Mouse (Mus musculus): ENCODE results near the gene Gprin1. TPM values are rescaled to one million over a fixed set of nuclear protein-coding genes. Genes with fewer than 3 reads are reported as not detected.

The Gprin1 gene
- total and polyA plus RNA-seq, 2 experiments from 2014 or later, result 39.0 to 213 TPM

GRCm38 (mm10) chr13:54760164-54760795, 10.6 kb upstream of the Gprin1 start:
- no peak for TF ChIP-seq CTCF (IDR thresholded peaks at IDR 0.05; ENCODE audit: low read depth)
- H3K27me3 ChIP-seq (ENCODE audit: insufficient read depth, low read length), result peaks cover 12% of the 10 kb centered on the region; the same call in 1 of the 2 replicates
- no peaks in the 10 kb centered on the region for H3K36me3 ChIP-seq (ENCODE audit: insufficient read depth)
- DNase-seq (peak; percentile 71), ATAC-seq (peak; percentile 28)
- peaks cover 27% of the 10 kb centered on the region for H3K4me1 ChIP-seq (ENCODE audit: insufficient read depth)
- H3K27ac ChIP-seq (ENCODE audit: low read depth, low read length), result peak overlapping the region; percentile 30; the same call in 1 of the 2 replicates
- no peaks in the 10 kb centered on the region for H3K9me3 ChIP-seq (ENCODE audit: low read length)
- 43% methylated on average over 8 of the region's 8 CpGs for WGBS
- H3K4me3 ChIP-seq (ENCODE audit: low read depth, low read length), result no peak overlapping the region
- no peak overlapping the region for H3K4me2 ChIP-seq (ENCODE audit: low read depth)
- H3K9ac ChIP-seq, result no peak overlapping the region

- Histone ChIP-seq H3K36me3 (ENCODE audit: insufficient read depth) (no peaks in the 10 kb centered on the region), H3K4me1 (ENCODE audit: insufficient read depth) (peaks cover 30% of the 10 kb centered on the region), H3K9ac (no peak overlapping the region), H3K27ac (ENCODE audit: low read depth, low read length) (peak overlapping the region; percentile 30; the same call in 1 of the 2 replicates), H3K9me3 (ENCODE audit: low read length) (no peaks in the 10 kb centered on the region), H3K4me2 (ENCODE audit: low read depth) (peak overlapping the region; percentile 85), H3K4me3 (ENCODE audit: low read depth, low read length) (no peak overlapping the region; the same call in 1 of the 2 replicates), H3K27me3 (ENCODE audit: insufficient read depth, low read length) (peaks cover 6% of the 10 kb centered on the region; the same call in 1 of the 2 replicates)
- no peak for DNase-seq
- ATAC-seq, result no peak
- 9% methylated on average over 7 of the region's 7 CpGs for WGBS
- TF ChIP-seq CTCF (IDR thresholded peaks at IDR 0.05; ENCODE audit: low read depth), result no peak
Measured at GRCm38 (mm10) chr13:54759496-54759895, 9.8 kb upstream of the Gprin1 start.

- no peak for TF ChIP-seq CTCF (IDR thresholded peaks at IDR 0.05; ENCODE audit: low read depth)
- Histone ChIP-seq H3K4me3 (ENCODE audit: low read depth, low read length) (peak overlapping the region; percentile 44), H3K27ac (ENCODE audit: low read depth, low read length) (peak overlapping the region; percentile 92), H3K4me2 (ENCODE audit: low read depth) (peak overlapping the region; percentile 85), H3K9ac (peak overlapping the region; percentile 52), H3K27me3 (ENCODE audit: insufficient read depth, low read length) (0 out of 2 replicates have a peak, but pooled peaks cover 1% of the 10 kb centered on the region), H3K9me3 (ENCODE audit: low read length) (no peaks in the 10 kb centered on the region), H3K36me3 (ENCODE audit: insufficient read depth) (no peaks in the 10 kb centered on the region), H3K4me1 (ENCODE audit: insufficient read depth) (peaks cover 36% of the 10 kb centered on the region)
- WGBS, result 1% methylated on average over 29 of the region's 29 CpGs
- DNase-seq (no peak), ATAC-seq (no peak)
Measured at GRCm38 (mm10) chr13:54758756-54759470, 9.2 kb upstream of the Gprin1 start.

- WGBS, result 2% methylated on average over 43 of the region's 43 CpGs
- DNase-seq (peak; percentile 97), ATAC-seq (peak; percentile 86)
- Histone ChIP-seq H3K4me1 (ENCODE audit: insufficient read depth) (peaks cover 42% of the 10 kb centered on the region), H3K9ac (peak overlapping the region; percentile 60), H3K9me3 (ENCODE audit: low read length) (no peaks in the 10 kb centered on the region), H3K4me2 (ENCODE audit: low read depth) (peak overlapping the region; percentile 85), H3K27ac (ENCODE audit: low read depth, low read length) (peak overlapping the region; percentile 92), H3K36me3 (ENCODE audit: insufficient read depth) (no peaks in the 10 kb centered on the region), H3K4me3 (ENCODE audit: low read depth, low read length) (peak overlapping the region; percentile 44), H3K27me3 (ENCODE audit: insufficient read depth, low read length) (no peaks in the 10 kb centered on the region)
- peak; percentile 92 for TF ChIP-seq CTCF (IDR thresholded peaks at IDR 0.05; ENCODE audit: low read depth)
Measured at GRCm38 (mm10) chr13:54758045-54758755, 8.5 kb upstream of the Gprin1 start.

- Histone ChIP-seq H3K4me2 (ENCODE audit: low read depth) (peak overlapping the region; percentile 85), H3K4me3 (ENCODE audit: low read depth, low read length) (peak overlapping the region; percentile 44), H3K27ac (ENCODE audit: low read depth, low read length) (peak overlapping the region; percentile 92), H3K4me1 (ENCODE audit: insufficient read depth) (peaks cover 51% of the 10 kb centered on the region), H3K9me3 (ENCODE audit: low read length) (no peaks in the 10 kb centered on the region), H3K36me3 (ENCODE audit: insufficient read depth) (no peaks in the 10 kb centered on the region), H3K9ac (peak overlapping the region; percentile 60), H3K27me3 (ENCODE audit: insufficient read depth, low read length) (no peaks in the 10 kb centered on the region)
- WGBS, result 17% methylated on average over 10 of the region's 10 CpGs
- peak; percentile 68 for DNase-seq
- TF ChIP-seq CTCF (IDR thresholded peaks at IDR 0.05; ENCODE audit: low read depth), result peak; percentile 1; the same call in 1 of the 2 replicates
- no peak; the same call in 1 of the 2 replicates for ATAC-seq
Measured at GRCm38 (mm10) chr13:54757093-54757830, 7.6 kb upstream of the Gprin1 start.

- no peak overlapping the region for H3K4me3 ChIP-seq (ENCODE audit: low read depth, low read length)
- DNase-seq, result no peak
- H3K9ac ChIP-seq, result no peak overlapping the region
- H3K27ac ChIP-seq (ENCODE audit: low read depth, low read length), result peak overlapping the region; percentile 87
- H3K27me3 ChIP-seq (ENCODE audit: insufficient read depth, low read length), result no peaks in the 10 kb centered on the region
- H3K4me2 ChIP-seq (ENCODE audit: low read depth), result peak overlapping the region; percentile 30; the same call in 1 of the 2 replicates
- no peaks in the 10 kb centered on the region for H3K9me3 ChIP-seq (ENCODE audit: low read length)
- 84% methylated on average over 8 of the region's 8 CpGs for WGBS
- no peak for TF ChIP-seq CTCF (IDR thresholded peaks at IDR 0.05; ENCODE audit: low read depth)
- H3K36me3 ChIP-seq (ENCODE audit: insufficient read depth), result no peaks in the 10 kb centered on the region
- peaks cover 57% of the 10 kb centered on the region for H3K4me1 ChIP-seq (ENCODE audit: insufficient read depth)
- ATAC-seq, result no peak
Measured at GRCm38 (mm10) chr13:54756156-54756712, 6.6 kb upstream of the Gprin1 start.
